Mouse (Mus musculus) right cerebral cortex, adult 18-20 months (tissue): ENCODE data around the gene Mrto4.
"Not testable (repeated sequence)": the region's sequence is repeated elsewhere in the genome, so short reads cannot be mapped to it uniquely, and the experiment has no call there.

Source experiments
- DNase-seq: peaks from one replicate; pipeline ENCODE4 v3.0.0; 2022; ENCODE audit warnings: mixed read lengths

Gene Mrto4

GRCm38 (mm10) chr4:139351931-139352711 lies at the start of gene Mrto4, which contains the start of the genes Emc1 and Ubr4:
Mrto4 (minus strand) TSS chr4:139352576.
Emc1 (plus strand) TSS chr4:139352587.
Ubr4 (plus strand) TSS chr4:139352609.
- DNase-seq, result peak; percentile 90

DNA sequence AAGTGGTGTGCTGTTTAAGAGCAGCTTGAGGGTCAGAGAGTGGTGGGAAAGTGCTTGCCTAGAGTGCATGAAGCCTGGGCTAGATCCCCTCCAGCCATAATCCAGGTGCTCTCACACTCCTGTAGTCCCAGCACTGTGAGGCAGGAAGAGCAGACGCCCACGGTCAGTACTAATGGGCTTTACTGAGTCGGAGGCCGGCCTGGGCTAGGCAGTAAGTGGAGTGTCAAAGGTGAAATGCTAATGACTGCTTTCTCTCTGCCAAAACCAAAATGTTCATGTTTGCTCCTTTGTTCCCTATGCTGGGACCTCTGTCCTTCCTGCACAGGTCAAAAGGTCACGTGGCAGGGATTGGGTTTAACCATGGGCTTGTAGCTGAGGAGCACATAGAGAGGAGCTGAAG lies 48.1 kb upstream of the Mrto4 start:
- DNase-seq, result no peak

DNA sequence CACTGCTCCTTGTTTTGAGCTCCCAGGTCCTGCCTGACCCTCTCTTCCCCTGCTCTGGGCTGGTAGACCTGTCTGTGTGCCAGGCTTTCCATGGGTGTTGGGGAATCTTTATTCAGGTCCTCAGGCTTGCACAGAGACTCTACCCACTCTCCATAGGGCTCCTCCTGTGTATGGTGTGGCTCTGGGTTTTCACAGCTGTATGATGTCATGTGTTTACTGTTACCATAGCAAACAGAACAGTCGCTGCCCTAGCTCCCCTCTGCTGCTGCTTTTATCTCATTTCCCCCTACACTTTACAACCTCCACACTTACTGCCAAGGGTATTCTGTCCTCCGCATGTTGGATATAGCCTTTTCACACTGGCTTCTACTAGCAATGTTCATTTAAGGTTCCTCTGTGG lies 43.1 kb upstream of the Mrto4 start:
- DNase-seq, result no peak

- DNase-seq, result no peak
Measured at GRCm38 (mm10) chr4:139389557-139389956, 37.2 kb upstream of the Mrto4 start.

DNA sequence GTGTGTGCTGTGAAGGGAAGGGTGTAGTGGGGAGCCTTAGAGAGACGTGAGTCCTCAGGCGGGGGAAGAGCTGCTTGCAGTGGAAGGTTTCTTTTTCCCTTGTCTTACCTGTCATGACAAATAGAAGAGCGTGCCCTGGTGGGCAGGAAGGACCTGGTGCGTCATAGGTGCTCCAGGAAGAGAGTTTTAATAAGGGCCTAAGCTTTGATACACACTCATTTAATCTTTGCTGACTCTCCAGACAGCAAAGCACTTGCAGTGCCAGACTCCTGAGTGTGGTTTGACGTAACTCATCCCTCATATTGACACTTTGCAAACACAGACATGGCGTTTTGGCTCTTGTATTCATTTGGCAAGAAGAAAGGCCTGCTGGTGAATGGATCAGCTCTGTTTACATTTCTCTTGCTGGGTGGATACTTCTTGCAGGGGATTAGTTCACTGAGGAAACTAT lies 34.5 kb upstream of the Mrto4 start:
- DNase-seq, result no peak

- not testable (repeated sequence) for DNase-seq
Measured at GRCm38 (mm10) chr4:139385841-139386240, 33.5 kb upstream of the Mrto4 start.

- DNase-seq, result no peak
Measured at GRCm38 (mm10) chr4:139382231-139382630, 29.9 kb upstream of the Mrto4 start.

- DNase-seq, result no peak
Measured at GRCm38 (mm10) chr4:139381452-139381845, 29.1 kb upstream of the Mrto4 start.

DNA sequence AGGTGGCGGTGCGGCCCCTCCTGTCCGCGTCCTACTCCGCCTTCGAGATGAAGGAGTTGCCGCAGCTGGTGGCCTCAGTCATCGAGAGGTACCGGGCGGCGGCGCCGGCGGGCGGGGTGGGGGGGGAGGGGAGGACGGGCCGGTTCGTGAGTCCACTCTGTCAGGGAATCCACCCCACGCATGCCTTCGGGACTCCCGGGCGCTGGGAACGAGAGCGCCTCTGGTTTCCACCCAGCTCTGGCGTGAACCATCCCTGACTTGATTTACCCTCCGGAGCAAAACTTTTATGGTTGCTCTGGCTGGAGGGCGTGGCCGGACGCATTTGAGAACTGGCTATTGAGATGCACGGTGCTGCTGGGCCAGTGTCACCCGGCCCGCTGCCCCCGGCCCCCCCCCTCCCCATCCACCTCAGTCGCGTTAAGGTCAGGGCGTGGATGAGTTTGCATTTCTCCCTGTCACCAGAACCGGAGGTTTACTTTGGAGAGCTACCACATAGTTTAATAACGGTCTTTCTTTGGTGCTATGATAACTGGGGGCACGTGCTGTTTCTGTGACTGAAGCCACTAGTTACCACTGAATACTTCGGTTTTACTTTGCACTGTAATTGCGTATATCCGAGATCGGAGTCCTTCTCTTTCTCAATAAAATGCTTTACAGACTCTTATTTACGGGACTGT lies 28.5 kb upstream of the Mrto4 start:
- no peak for DNase-seq

DNA sequence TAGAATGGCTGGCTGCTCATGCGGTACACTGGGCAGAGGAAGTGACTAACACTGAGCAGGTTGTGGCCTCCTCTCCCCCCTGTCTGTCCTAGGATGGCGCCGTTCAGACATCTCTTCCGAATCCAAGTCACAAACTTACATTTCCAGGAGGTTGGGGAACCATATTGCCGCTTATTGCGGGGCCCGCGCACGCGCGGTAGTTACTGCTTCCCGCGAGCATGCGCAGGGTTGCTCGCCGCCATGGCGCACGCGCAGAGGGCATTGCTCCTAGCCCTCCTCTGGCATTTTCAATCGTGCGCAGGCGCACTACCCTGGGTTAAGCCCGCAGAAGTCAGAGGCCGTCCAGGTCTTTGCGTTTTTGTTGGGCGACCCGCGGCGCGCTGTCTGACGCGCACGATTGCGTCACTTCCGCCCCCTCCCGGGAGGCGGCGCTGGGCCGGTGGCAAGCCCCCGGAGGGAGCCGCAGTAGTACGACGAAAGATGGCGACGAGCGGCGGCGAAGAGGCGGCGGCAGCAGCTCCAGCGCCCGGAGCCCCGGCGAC lies 27.9 kb upstream of the Mrto4 start:
- DNase-seq, result peak; percentile 100

DNA sequence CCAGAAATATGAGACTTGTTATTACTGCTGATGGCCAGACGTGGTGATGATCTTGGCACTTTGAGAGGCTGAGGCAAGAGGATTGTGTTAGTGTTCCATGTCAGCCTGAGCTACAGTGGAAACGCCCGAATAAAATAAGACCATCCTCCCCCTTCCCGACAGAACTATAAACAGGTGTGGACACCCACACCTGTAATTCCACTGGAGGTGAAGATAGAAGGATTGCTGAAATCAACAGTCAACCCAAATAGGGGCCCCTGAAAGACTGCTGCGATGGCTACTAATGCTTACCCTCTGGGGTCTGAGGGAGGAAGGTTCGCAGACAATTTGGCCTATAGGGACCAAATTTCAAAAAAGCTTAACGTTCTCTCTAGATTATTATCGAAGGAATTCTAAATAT lies 27.3 kb upstream of the Mrto4 start:
- DNase-seq, result no peak

GRCm38 (mm10) chr4:139373531-139373930 lies 21.2 kb upstream of the Mrto4 start:
- no peak for DNase-seq

GRCm38 (mm10) chr4:139373130-139373529 lies 20.8 kb upstream of the Mrto4 start:
- DNase-seq, result no peak

GRCm38 (mm10) chr4:139368038-139368437 lies 15.7 kb upstream of the Mrto4 start:
- DNase-seq, result no peak

DNA sequence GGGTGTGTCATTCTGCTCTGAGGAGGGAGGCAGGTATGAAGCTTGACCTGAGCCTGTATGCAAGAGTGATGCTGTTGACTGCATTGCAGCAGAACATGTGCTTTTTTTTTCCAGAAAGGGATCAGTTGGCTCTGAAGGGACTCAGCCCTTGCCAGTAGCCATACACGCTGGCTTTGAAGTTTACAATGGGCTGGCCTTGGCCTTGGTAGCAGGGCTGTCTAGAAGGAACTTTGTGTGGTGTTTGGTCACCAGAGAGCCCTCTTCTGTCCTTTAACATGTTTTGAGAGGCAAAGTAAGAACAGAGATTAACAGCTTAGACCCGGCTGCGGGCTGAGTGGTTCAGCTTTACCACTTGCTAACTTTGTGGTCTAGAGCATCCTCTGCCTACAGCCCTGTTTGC lies 15.0 kb upstream of the Mrto4 start:
- no peak for DNase-seq

DNA sequence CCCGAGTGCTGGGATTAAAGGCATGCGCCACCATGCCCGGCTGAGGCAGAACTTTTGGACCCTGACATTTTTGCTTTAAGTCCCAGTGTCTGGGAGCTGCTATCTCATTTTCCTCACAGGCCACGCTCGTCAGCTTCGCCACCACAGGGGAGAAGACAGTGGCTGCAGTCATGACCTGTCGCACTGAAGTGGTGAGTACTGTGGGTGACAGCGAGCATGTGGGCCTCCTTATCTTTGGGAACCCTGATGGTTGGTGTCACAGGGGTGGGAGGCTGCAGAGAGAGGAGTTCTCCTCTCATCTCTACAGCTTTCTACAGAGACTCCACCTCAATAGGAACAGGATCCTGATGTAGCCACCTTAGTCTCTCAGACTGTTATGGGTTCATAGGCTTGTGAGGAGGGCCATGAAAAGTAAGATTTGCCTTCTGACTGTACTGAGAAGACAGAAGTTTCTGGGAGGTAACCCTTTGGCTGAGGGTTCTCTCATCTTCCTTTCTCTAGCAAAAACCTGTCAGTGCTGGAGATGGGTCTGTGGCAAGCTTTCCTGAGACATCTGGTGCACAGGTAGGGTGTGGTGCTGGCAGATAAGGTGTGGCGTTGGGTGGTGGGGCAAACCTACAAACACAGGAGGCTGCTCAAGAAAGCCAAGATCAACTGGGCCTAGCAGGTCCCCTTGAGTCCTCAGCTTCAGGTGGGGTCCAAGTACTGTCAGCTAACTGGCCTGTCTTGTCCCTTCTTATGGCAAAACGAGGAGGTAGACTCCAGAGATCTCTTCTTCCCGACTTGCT lies 8.6 kb upstream of the Mrto4 start:
- DNase-seq, result no peak

- DNase-seq, result no peak
Measured at GRCm38 (mm10) chr4:139357211-139357610, 4.8 kb upstream of the Mrto4 start.

DNA sequence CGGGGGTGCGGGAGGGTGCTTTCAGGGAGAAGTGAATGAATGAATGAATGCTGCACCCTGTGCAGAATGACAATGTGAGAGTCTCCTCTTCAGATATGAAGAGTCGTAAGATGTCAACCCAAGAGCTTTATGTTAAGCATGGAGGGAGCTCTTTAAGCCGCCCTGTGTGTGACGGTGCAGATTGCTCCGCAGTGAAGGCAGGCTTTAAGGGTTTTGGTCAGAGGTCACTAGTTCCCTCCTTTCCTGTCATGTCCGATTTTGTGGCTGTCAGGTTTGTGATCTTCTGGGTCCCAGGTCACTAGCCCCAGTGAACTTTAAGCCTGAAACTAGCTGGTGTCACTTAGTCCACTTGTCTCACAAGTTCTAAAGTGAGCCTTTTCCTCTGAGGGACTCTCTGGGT lies 456 bp upstream of the Mrto4 start:
- DNase-seq, result no peak

GRCm38 (mm10) chr4:139345416-139346019 lies 6.9 kb downstream of the Mrto4 start:
- DNase-seq, result no peak

GRCm38 (mm10) chr4:139343718-139344117 lies 8.7 kb downstream of the Mrto4 start:
- DNase-seq, result peak; percentile 18

- DNase-seq, result no peak
Measured at GRCm38 (mm10) chr4:139341556-139342233, 10.7 kb downstream of the Mrto4 start.

- no peak for DNase-seq
Measured at GRCm38 (mm10) chr4:139340835-139341234, 11.5 kb downstream of the Mrto4 start.
